Mouse (Mus musculus): ENCODE measurements around the gene Fanca.

- TF ChIP-seq CTCF (IDR thresholded peaks at IDR 0.05; ENCODE audit: control insufficient read depth, insufficient read depth, insufficient read length) = no peak
- no peak for TF ChIP-seq USF1 (IDR thresholded peaks at IDR 0.05; ENCODE audit: low read depth)
Measured at GRCm38 (mm10) chr8:123342253-123342652, 23.9 kb upstream of the Fanca start.
